Mouse (Mus musculus) cerebellum, adult 8-10 months (tissue): ENCODE data around the gene Kmo.

Experiments
- DNase-seq: peaks from one replicate; pipeline ENCODE4 v3.0.0; 2022

Kmo gene

GRCm38 (mm10) chr1:175619814-175620431 lies at the start of gene Kmo:
Gene Kmo, plus strand, starts transcription at chr1:175620381.
- no peak for DNase-seq

DNA sequence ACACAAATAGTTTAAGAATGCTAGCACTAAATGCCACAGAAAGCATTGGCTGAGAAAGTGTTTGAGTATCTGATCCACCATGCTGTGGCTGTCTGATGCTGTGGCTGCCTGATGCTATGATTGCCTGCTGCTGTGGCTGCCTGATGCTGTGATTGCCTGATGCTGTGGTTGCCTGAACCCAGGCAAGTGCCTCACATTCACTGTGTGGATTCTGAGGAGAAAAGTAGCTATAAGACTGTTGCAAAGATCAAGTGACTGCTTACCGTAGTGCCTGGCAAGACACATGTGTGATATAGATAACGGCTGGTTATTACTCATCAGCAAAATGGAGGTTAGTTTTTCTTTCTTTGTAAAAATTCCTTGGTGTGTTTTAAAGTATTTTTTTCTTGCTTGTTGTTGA lies 46.1 kb upstream of the Kmo start:
- no peak for DNase-seq

GRCm38 (mm10) chr1:175578425-175579096 lies 41.6 kb upstream of the Kmo start:
- DNase-seq = no peak

- DNase-seq = peak; percentile 27
Observed at GRCm38 (mm10) chr1:175579598-175580235, 40.5 kb upstream of the Kmo start.

GRCm38 (mm10) chr1:175580346-175580745 lies 39.8 kb upstream of the Kmo start:
- peak; percentile 33 for DNase-seq

DNA sequence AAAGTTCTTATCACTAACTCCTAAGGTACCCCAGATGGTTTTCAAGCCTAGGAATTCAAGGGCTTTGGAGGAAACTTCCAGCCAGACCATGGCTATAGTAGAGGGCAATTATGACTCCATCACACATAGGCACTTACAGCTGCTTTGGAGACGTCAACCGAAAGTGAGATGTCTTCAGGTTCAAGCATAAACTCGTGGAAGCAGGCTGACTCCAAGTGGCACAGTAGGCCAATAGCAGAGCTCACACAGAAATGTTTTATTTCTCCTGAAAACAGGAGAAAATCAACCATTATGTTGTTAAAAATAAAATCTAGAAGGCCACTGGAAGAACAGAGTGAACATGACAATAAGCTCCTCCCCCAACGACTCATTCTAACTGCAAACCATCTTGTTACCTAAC lies 37.4 kb upstream of the Kmo start:
- no peak for DNase-seq

GRCm38 (mm10) chr1:175585267-175585666 lies 34.9 kb upstream of the Kmo start:
- no peak for DNase-seq

GRCm38 (mm10) chr1:175586656-175587055 lies 33.5 kb upstream of the Kmo start:
- no peak for DNase-seq

DNA sequence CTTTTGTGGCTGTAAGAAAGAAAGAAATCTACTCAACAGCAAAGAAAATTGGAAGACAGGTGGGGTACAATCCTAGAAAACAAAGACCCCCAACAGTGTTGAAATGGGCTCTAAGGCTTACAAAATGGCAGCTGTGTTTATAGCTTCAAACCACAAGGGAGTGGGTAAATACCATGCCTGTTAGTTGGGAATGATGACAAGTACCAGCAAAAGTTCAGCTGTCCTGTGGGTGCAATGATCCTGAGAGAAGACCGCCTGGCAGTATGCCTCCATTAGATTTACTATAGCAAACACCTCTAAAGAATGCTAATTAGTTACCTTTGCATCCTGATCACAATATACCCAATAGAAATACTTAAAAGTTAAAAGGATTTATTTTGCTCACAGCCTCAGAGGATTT lies 27.3 kb upstream of the Kmo start:
- DNase-seq = no peak

- DNase-seq = no peak
Observed at GRCm38 (mm10) chr1:175602231-175602630, 17.9 kb upstream of the Kmo start.

DNA sequence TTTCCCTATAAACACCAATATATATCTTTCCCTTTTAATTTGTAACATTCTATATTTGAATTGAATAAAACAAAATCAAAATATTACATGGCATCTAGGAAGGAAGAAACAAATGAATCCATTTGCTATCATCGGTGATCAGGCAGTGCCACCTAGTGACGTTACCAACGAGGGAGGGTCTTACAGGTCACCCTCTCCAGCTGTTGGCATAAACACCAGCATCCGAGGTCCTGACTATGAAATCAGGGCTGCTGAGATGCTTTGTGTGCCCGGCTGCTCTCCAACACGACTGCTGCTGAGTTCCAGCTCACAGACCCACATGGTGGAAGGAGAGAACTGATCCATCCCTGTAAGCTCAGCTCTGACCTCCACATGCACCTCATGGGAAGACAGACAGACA lies 16.8 kb upstream of the Kmo start:
- peak; percentile 27 for DNase-seq

DNA sequence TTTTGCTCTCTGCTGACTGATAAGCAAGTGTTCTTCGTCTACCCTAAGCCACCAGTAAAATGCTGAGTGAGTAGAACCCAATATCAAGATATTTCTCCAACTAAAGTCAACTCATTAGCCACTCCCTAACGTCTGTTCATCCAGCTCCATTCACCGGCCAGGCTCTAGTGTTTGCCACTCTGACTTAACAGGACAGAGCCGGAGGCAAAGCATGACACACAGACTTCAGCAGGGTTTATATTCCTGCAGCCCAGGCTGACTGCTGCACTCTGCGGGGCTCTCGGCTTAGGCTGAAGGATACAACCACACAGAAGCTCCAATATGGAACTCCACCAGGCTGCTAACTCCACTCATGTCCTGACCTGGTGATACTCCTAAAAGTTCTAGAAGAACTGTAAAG lies 12.9 kb upstream of the Kmo start:
- no peak for DNase-seq

DNA sequence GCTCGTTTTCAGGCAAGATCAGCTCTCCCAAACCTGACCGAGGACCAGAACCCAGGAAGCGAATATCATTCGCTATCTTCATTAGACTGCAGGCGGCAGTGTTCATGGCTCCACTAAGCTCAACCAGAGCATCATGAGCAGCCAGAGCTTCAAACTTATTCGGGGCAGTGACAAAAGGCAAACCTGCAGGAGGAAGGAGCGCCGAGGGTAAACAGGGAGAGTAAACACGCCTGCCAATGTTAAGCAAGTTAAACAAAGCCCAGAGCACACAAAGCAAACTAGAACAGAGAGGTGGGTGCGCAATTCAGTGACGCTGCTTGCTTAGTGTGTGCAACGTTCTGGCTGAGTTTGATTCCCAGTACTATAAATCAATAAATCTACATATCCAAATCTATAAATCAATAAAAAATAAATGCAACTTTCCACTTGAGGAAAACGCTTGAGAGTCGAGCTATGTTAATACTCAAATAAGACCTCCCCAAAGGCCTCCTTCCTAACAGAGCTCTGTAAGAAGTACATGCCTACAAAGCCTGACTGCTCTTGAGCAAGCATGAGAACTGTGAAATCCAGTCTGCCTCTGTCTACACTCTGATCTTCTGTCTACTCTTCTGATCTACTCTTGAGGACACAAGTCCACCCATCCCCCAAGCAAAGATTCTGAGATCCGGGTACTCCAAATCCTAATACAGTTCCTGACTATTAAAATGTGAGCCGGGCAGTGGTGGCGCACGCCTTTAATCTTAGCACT lies 12.2 kb upstream of the Kmo start:
- DNase-seq = no peak

GRCm38 (mm10) chr1:175608708-175609107 lies 11.5 kb upstream of the Kmo start:
- DNase-seq = no peak

DNA sequence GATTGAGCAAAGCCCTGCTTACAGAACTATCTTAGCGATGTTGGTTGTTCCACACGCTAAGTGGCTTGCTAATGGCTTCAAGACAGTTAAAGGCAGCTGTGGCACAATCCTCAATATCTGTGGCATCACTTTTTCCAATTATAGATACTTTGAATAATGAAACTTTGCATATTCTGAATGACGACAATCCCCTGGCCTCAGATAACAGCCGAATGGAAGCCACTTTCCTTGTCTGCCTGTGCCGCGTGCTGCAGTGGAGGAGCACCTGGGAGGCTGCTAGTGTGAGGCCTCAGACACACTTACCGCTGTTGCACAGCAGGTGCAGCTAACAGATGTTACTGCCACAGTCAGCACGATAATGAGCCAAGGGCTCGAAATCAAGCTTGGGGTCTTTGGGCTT lies 5.2 kb upstream of the Kmo start:
- DNase-seq = no peak

DNA sequence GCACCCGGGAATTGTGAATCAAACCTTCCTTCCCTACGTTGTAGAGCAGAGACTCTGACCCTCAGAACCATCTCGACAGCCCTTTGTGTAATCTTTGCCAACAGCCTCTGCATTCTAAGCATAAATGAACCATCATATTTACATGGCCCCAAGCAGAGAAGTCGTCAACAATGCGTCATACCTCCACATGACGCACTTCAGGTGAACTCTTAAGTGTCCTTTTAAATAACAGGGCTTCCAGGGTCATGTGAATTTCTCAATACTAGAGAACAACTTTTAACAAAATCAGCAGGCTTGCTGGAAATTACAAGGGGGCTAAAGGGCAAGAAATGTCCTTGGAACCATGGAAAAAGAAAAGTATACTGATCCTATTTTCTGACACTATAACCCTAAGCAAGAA lies 3.5 kb downstream of the Kmo start:
- DNase-seq = no peak

DNA sequence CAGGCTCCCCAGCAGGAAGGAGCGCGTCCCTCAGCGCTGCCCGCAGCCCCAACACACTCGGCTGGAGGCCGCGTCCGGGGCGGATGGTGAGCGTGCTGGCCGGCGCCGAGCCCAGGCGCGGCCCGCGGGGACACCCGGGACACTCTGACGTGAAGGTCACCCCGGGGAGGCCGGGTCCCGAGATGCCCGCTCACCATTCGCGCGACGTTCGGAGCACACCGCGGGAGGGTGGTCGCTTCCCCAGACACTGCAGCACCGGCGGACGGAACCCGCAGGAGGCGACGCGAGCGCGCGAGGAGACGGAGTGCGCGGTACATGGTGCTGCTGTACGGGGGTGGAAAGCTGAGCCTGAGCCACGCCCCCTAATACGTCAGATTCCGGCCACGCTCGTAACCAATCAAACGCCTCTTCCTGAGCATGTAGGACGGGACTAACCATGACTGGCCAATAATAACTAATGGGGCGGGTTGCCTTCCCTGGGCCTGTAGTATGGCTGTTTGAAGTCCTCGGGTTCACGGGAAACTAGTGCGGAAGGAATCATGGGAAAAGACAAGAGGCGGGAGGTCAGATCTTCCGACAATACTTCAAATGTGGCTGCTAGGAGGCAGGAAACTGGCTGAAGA lies 5.2 kb downstream of the Kmo start, which contains the start of gene Fh1:
Gene Fh1, minus strand, starts transcription at position 379 of the 623 bp plus-strand sequence.
- DNase-seq = peak; percentile 92

- no peak for DNase-seq
Observed at GRCm38 (mm10) chr1:175625990-175626692, 6.0 kb downstream of the Kmo start.

- DNase-seq = no peak
Observed at GRCm38 (mm10) chr1:175629248-175629647, 9.1 kb downstream of the Kmo start.

GRCm38 (mm10) chr1:175630345-175630744 lies 10.2 kb downstream of the Kmo start:
- DNase-seq = no peak

DNA sequence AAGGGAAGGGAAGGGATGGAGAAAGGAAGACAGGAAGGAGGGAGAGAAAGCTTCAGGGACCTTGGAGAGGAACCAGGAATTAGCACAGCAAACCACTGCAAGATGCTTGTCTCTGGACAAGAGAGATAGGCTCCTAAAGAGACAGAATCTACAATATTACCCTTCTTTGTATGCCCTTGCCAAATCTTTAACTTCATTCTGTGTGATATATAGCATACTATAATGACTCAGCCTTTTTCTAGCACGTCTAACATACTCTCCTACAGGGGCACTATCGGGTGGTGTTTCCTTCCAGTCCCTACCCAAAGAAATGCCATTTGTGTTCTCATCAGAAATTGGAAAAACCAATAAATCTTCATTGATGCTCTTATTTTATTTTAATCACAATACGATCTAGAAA lies 10.9 kb downstream of the Kmo start:
- no peak for DNase-seq

GRCm38 (mm10) chr1:175631721-175632221 lies 11.6 kb downstream of the Kmo start:
- no peak for DNase-seq
